Mouse (Mus musculus) neural tube, embryonic 15.5 days (tissue): Measurements from ENCODE around the gene Cort. TPM values are rescaled to one million over a fixed set of nuclear protein-coding genes. Genes with fewer than 3 reads are reported as not detected.
"Not testable (repeated sequence)": the region's sequence is repeated elsewhere in the genome, so short reads cannot be mapped to it uniquely, and the experiment has no call there.

Experiments used
- ATAC-seq: fragments of 200-750 bp; cut with Nextera tagmentation; 2 replicates; pipeline ENCODE4 v1.8.0; 2017; ENCODE audit warnings: mild to moderate bottlenecking, moderate TSS enrichment, moderate library complexity; ENCODE audit not compliant: low FRiP score
- H3K27ac ChIP-seq: fragments of 300-500 bp; sonication (generic); replicated peaks from 2 replicates; pipeline ENCODE4 v1.5.1; 2015; ENCODE audit warnings: mild to moderate bottlenecking, inconsistent platforms
- H3K27me3 ChIP-seq: fragments of 300-500 bp; sonication (generic); replicated peaks from 2 replicates; pipeline ENCODE4 v1.6.1; 2015; ENCODE audit warnings: inconsistent platforms
- H3K36me3 ChIP-seq: fragments of 300-500 bp; sonication (generic); 2 replicates; pipeline ENCODE4 v1.6.1; 2015; ENCODE audit warnings: inconsistent platforms
- H3K4me1 ChIP-seq: fragments of 300-500 bp; sonication (generic); 2 replicates; pipeline ENCODE4 v1.6.1; 2015; ENCODE audit warnings: inconsistent platforms
- H3K4me2 ChIP-seq: fragments of 300-500 bp; sonication (generic); 2 replicates; pipeline ENCODE4 v1.6.1; 2015; ENCODE audit warnings: inconsistent platforms, mild to moderate bottlenecking, moderate library complexity
- H3K4me3 ChIP-seq: fragments of 300-500 bp; sonication (generic); replicated peaks from 2 replicates; pipeline ENCODE4 v1.5.1; 2015; ENCODE audit warnings: mild to moderate bottlenecking, inconsistent platforms
- H3K9ac ChIP-seq: fragments of 300-500 bp; sonication (generic); replicated peaks from 2 replicates; pipeline ENCODE4 v1.6.1; 2015; ENCODE audit warnings: mild to moderate bottlenecking, inconsistent platforms
- H3K9me3 ChIP-seq: fragments of 300-500 bp; sonication (generic); replicated peaks from 2 replicates; pipeline ENCODE4 v1.6.1; 2016; ENCODE audit warnings: inconsistent platforms
- WGBS: fragments of 180-500 bp; shearing (Covaris S2); methylation state at CpG from one replicate; pipeline ENCODE4 v1.1.7; 2015; ENCODE audit warnings: mixed read lengths; 5-methylcytosine and 5-hydroxymethylcytosine counted together
- polyA plus RNA-seq: library from polyadenylated mRNA; unstranded; fragments of >200 nt; fragmentation: Nextera tagmentation; extraction: Ambion mirVana; gene quantifications from 2 replicates; pipeline ENCODE4 v1.2.1, GENCODE M21; 2015

Gene Cort
- not detected in 2 replicates for polyA plus RNA-seq

GRCm38 (mm10) chr4:149126663-149127062, at the start of gene Cort:
Gene Cort (minus strand): TSS chr4:149126763.
- H3K9ac ChIP-seq, result no peak within 1 kb of the TSS
- H3K27me3 ChIP-seq, result no peaks in the 10 kb centered on the region
- peaks cover 17% of the 10 kb centered on the region for H3K36me3 ChIP-seq
- WGBS, result 89% methylated on average over 11 of the region's 11 CpGs
- H3K9me3 ChIP-seq, result no peaks in the 10 kb centered on the region
- no peak for ATAC-seq
- no peak within 1 kb of the TSS for H3K4me3 ChIP-seq
- H3K4me2 ChIP-seq, result no peak within 1 kb of the TSS
- no peak within 1 kb of the TSS for H3K27ac ChIP-seq
- no peaks in the 10 kb centered on the region for H3K4me1 ChIP-seq

GRCm38 (mm10) chr4:149173661-149174060, 47.1 kb upstream of the Cort start:
- peaks cover 23% of the 10 kb centered on the region for H3K36me3 ChIP-seq

GRCm38 (mm10) chr4:149172666-149173065, 46.1 kb upstream of the Cort start:
- Histone ChIP-seq H3K4me2 (no peak overlapping the region), H3K9ac (no peak overlapping the region), H3K36me3 (peaks cover 16% of the 10 kb centered on the region), H3K4me3 (no peak overlapping the region), H3K27ac (peak overlapping the region; percentile 69), H3K4me1 (peaks cover 13% of the 10 kb centered on the region), H3K27me3 (no peaks in the 10 kb centered on the region), H3K9me3 (no peaks in the 10 kb centered on the region)
- 58% methylated on average over 2 of the region's 2 CpGs for WGBS
- ATAC-seq, result 0 out of 2 replicates have a peak, but pooled peaks have one; percentile 18

More at GRCm38 (mm10) chr4:149173661-149174060, 47.1 kb upstream of the Cort start:
- H3K27me3 ChIP-seq, result no peaks in the 10 kb centered on the region
- H3K4me1 ChIP-seq, result peaks cover 12% of the 10 kb centered on the region
- H3K9ac ChIP-seq, result no peak overlapping the region
- H3K4me3 ChIP-seq, result no peak overlapping the region
- no peak for ATAC-seq
- WGBS, result 94% methylated on average over 6 of the region's 6 CpGs
- no peak overlapping the region for H3K4me2 ChIP-seq
- peak overlapping the region; percentile 69; the same call in 1 of the 2 replicates for H3K27ac ChIP-seq
- no peaks in the 10 kb centered on the region for H3K9me3 ChIP-seq

- H3K4me1 ChIP-seq, result peaks cover 15% of the 10 kb centered on the region
- H3K9me3 ChIP-seq, result no peaks in the 10 kb centered on the region
- H3K27ac ChIP-seq, result peak overlapping the region; percentile 69
- H3K4me2 ChIP-seq, result no peak overlapping the region
- no peak overlapping the region for H3K9ac ChIP-seq
- no peak overlapping the region for H3K4me3 ChIP-seq
- 86% methylated on average over 5 of the region's 5 CpGs for WGBS
- H3K36me3 ChIP-seq, result peaks cover 12% of the 10 kb centered on the region
- no peak for ATAC-seq
- H3K27me3 ChIP-seq, result no peaks in the 10 kb centered on the region
Measured at GRCm38 (mm10) chr4:149172083-149172482, 45.5 kb upstream of the Cort start.

GRCm38 (mm10) chr4:149171581-149171981, 45.0 kb upstream of the Cort start:
- Histone ChIP-seq H3K27ac (no peak overlapping the region), H3K9me3 (no peaks in the 10 kb centered on the region), H3K4me2 (no peak overlapping the region), H3K4me3 (no peak overlapping the region), H3K36me3 (peaks cover 9% of the 10 kb centered on the region), H3K9ac (no peak overlapping the region), H3K27me3 (no peaks in the 10 kb centered on the region), H3K4me1 (peaks cover 15% of the 10 kb centered on the region)
- no peak for ATAC-seq
- WGBS, result 81% methylated on average over 5 of the region's 5 CpGs

- Histone ChIP-seq H3K4me2 (no peak overlapping the region), H3K4me1 (peaks cover 21% of the 10 kb centered on the region), H3K27ac (no peak overlapping the region), H3K9ac (no peak overlapping the region), H3K4me3 (no peak overlapping the region), H3K36me3 (0 out of 2 replicates have a peak, but pooled peaks cover 4% of the 10 kb centered on the region), H3K27me3 (no peaks in the 10 kb centered on the region), H3K9me3 (no peaks in the 10 kb centered on the region)
- 77% methylated on average over 7 of the region's 7 CpGs for WGBS
- ATAC-seq, result no peak
Measured at GRCm38 (mm10) chr4:149170394-149170931, 43.9 kb upstream of the Cort start.

GRCm38 (mm10) chr4:149169926-149170325, 43.4 kb upstream of the Cort start:
- H3K27me3 ChIP-seq, H3K36me3 ChIP-seq, H3K9ac ChIP-seq, H3K9me3 ChIP-seq, H3K4me2 ChIP-seq, H3K4me3 ChIP-seq, H3K27ac ChIP-seq, ATAC-seq: not testable (repeated sequence)
- whole genome bisulfite sequencing, result 79% methylated on average over 8 of the region's 8 CpGs
- H3K4me1 ChIP-seq, result peaks cover 27% of the 10 kb centered on the region

- Histone ChIP-seq H3K9me3 (no peaks in the 10 kb centered on the region), H3K27ac (no peak overlapping the region), H3K4me1 (peaks cover 41% of the 10 kb centered on the region), H3K4me3 (no peak overlapping the region), H3K27me3 (no peaks in the 10 kb centered on the region), H3K9ac (no peak overlapping the region), H3K4me2 (peak overlapping the region; percentile 96; the same call in 1 of the 2 replicates), H3K36me3 (0 out of 2 replicates have a peak, but pooled peaks cover 4% of the 10 kb centered on the region)
- 80% methylated on average over 2 of the region's 2 CpGs for WGBS
- no peak for ATAC-seq
Measured at GRCm38 (mm10) chr4:149168016-149168415, 41.5 kb upstream of the Cort start.

- peak overlapping the region; percentile 41 for H3K9ac ChIP-seq
- peak overlapping the region; percentile 67 for H3K4me3 ChIP-seq
- peak overlapping the region; percentile 96 for H3K4me2 ChIP-seq
- no peaks in the 10 kb centered on the region for H3K9me3 ChIP-seq
- H3K4me1 ChIP-seq, result peaks cover 32% of the 10 kb centered on the region
- H3K36me3 ChIP-seq, result 0 out of 2 replicates have a peak, but pooled peaks cover 10% of the 10 kb centered on the region
- WGBS, result 1% methylated on average over 27 of the region's 27 CpGs
- no peaks in the 10 kb centered on the region for H3K27me3 ChIP-seq
- ATAC-seq, result peak; percentile 67
- peak overlapping the region; percentile 81 for H3K27ac ChIP-seq
Measured at GRCm38 (mm10) chr4:149166957-149167611, 40.5 kb upstream of the Cort start.

- H3K27me3 ChIP-seq, result no peaks in the 10 kb centered on the region
- peaks cover 31% of the 10 kb centered on the region for H3K4me1 ChIP-seq
- H3K9ac ChIP-seq, result peak within 1 kb of the TSS; percentile 65
- H3K4me2 ChIP-seq, result peak within 1 kb of the TSS; percentile 96
- no peaks in the 10 kb centered on the region for H3K9me3 ChIP-seq
- WGBS, result under 1% methylated on average over 55 of the region's 59 CpGs
- peak within 1 kb of the TSS; percentile 81 for H3K27ac ChIP-seq
- peaks cover 14% of the 10 kb centered on the region; the same call in 1 of the 2 replicates for H3K36me3 ChIP-seq
- H3K4me3 ChIP-seq, result peak within 1 kb of the TSS; percentile 67
- ATAC-seq, result peak; percentile 99
Measured at GRCm38 (mm10) chr4:149166215-149166946, 39.8 kb upstream of the Cort start, which contains the start of gene Pgd. Gene Pgd (minus strand): TSS chr4:149166771.

- no peak overlapping the region for H3K4me3 ChIP-seq
- no peak for ATAC-seq
- no peak overlapping the region for H3K9ac ChIP-seq
- 62% methylated on average over 5 of the region's 5 CpGs for WGBS
- H3K4me2 ChIP-seq, result no peak overlapping the region
- peaks cover 36% of the 10 kb centered on the region for H3K36me3 ChIP-seq
- no peaks in the 10 kb centered on the region for H3K27me3 ChIP-seq
- H3K4me1 ChIP-seq, result peaks cover 31% of the 10 kb centered on the region
- H3K9me3 ChIP-seq, result no peaks in the 10 kb centered on the region
- no peak overlapping the region for H3K27ac ChIP-seq
Measured at GRCm38 (mm10) chr4:149164150-149164549, 37.6 kb upstream of the Cort start.
